In the genomic region with DNA sequence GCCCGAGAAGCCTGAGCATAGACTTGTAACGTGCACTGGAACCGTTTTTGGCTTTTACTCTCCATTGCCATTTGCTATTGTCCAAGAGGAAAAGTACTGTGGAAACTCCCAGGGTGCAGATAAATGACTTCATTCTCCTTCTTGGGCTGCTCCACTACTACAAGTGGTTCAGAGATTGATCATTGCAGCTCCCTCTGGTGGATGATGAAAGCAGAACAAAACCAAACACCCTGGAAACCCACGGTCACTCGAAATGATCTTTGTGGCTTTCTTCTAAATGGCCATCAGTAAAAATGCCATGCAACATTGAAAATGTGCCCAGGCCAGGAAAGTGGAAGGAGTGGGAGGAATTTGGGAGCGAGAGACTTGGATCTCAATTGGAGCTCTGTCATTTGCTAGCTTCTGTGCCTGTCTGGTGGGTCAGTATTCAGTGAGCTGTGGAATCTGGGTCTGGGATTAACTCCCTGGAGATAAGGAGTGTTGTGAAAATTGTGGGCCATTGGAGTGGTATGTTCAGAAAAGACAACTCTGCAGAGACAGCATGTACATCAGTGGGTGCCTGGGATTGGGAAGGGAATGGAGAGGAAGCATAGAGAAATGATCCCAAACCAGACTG, we compare ENCODE assay signal across 8 mouse cellular contexts.
DNase-seq lines count a peak whose midpoint lies in the region; ATAC-seq lines count a peak whose summit lies in the region.

No protein-coding gene starts in this region.

- H3K4me3 ChIP-seq in hindbrain, embryonic 16.5 days (ENCODE audit: low read length): no peak overlapping the region

- no peaks in the 10 kb centered on the region for H3K27me3 ChIP-seq in hindbrain, embryonic 16.5 days (replicated peaks; ENCODE audit: control insufficient read depth, insufficient read depth, low read length)

- no peaks in the 10 kb centered on the region for H3K9me3 ChIP-seq in hindbrain, embryonic 16.5 days (ENCODE audit: control insufficient read depth, low read length)

- DNase-seq in testis, postnatal 10 days (ENCODE audit: low spot score): peak; percentile 44
- no peak for DNase-seq in testis, postnatal 14 days (ENCODE audit: low spot score)
- DNase-seq in cerebellum, adult 9-10 months: peak; percentile 80
- DNase-seq in frontal cortex, postnatal 14 days (ENCODE audit: low spot score in 2 of 2): peak; percentile 12 to 50
- peak; percentile 55 to 80 for DNase-seq in layer of hippocampus, postnatal 14 days (ENCODE audit: low spot score in 2 of 2)
- peak; percentile 64 for DNase-seq in mesoderm, embryonic 11.5 days (ENCODE audit: low read depth, low spot score)
- peak; percentile 18 for DNase-seq in right cerebral cortex, postnatal 4 days

- no peak overlapping the region for H3K27ac ChIP-seq in hindbrain, embryonic 16.5 days (ENCODE audit: low read depth, low read length)

- 24% methylated on average over 6 of the region's 6 CpGs for WGBS in hindbrain, embryonic 16.5 days

- peak; percentile 87 for ATAC-seq in hindbrain, embryonic 16.5 days

- peak overlapping the region; percentile 17 for H3K4me2 ChIP-seq in hindbrain, embryonic 16.5 days (ENCODE audit: low read length)

- H3K9ac ChIP-seq in hindbrain, embryonic 16.5 days (ENCODE audit: low read depth, low read length): no peak overlapping the region

- no peaks in the 10 kb centered on the region for H3K36me3 ChIP-seq in hindbrain, embryonic 16.5 days (ENCODE audit: control insufficient read depth, insufficient read depth, low read length)

- no peaks in the 10 kb centered on the region for H3K4me1 ChIP-seq in hindbrain, embryonic 16.5 days (ENCODE audit: control insufficient read depth, insufficient read depth, low read depth, low read length)
